Mouse (Mus musculus): ENCODE data around the gene Cited1. TPM values are rescaled to one million over a fixed set of nuclear protein-coding genes. Genes with fewer than 3 reads are reported as not detected.
"Not testable (repeated sequence)": the region's sequence is repeated elsewhere in the genome, so short reads cannot be mapped to it uniquely, and the experiment has no call there.

Cited1 gene
- polyA plus RNA-seq (2016; fragmentation: Nextera tagmentation; extraction: Ambion mirVana) = 9.8 and 10.4 TPM in 2 replicates

GRCm38 (mm10) chrX:102251937-102252860 lies at the start of gene Cited1:
TSS of gene Cited1 (minus strand) at chrX:102252181.
- peak; percentile 95 for ATAC-seq (ENCODE audit: low FRiP score)
- 16% methylated on average over 44 of the region's 44 CpGs for WGBS
- H3K4me3 ChIP-seq (replicated peaks) = peak within 1 kb of the TSS; percentile 51
- peak within 1 kb of the TSS; percentile 84 for H3K4me2 ChIP-seq
- H3K4me1 ChIP-seq = 0 out of 2 replicates have a peak, but pooled peaks cover 9% of the 10 kb centered on the region
- H3K9ac ChIP-seq = peak within 1 kb of the TSS; percentile 59
- peaks cover 70% of the 10 kb centered on the region for H3K27me3 ChIP-seq
- no peaks in the 10 kb centered on the region for H3K36me3 ChIP-seq (replicated peaks)
- no peaks in the 10 kb centered on the region for H3K9me3 ChIP-seq
- H3K27ac ChIP-seq = peak within 1 kb of the TSS; percentile 46; the same call in 1 of the 2 replicates

- no peaks in the 10 kb centered on the region for H3K4me1 ChIP-seq
- ATAC-seq (ENCODE audit: low FRiP score) = no peak
- H3K9me3 ChIP-seq = no peaks in the 10 kb centered on the region
- H3K4me3 ChIP-seq (replicated peaks) = no peak overlapping the region
- peaks cover 20% of the 10 kb centered on the region for H3K27me3 ChIP-seq
- WGBS = 79% methylated on average over 3 of the region's 3 CpGs
- H3K4me2 ChIP-seq = no peak overlapping the region
- no peak overlapping the region for H3K27ac ChIP-seq
- H3K9ac ChIP-seq = no peak overlapping the region
- H3K36me3 ChIP-seq (replicated peaks) = no peaks in the 10 kb centered on the region
Observed at GRCm38 (mm10) chrX:102284889-102285288, 32.9 kb upstream of the Cited1 start.

- 82% methylated on average over 14 of the region's 14 CpGs for WGBS
- Histone ChIP-seq H3K27me3 (peaks cover 38% of the 10 kb centered on the region), H3K4me3 (replicated peaks) (no peak overlapping the region), H3K9me3 (no peaks in the 10 kb centered on the region), H3K36me3 (replicated peaks) (no peaks in the 10 kb centered on the region), H3K4me2 (no peak overlapping the region), H3K27ac (no peak overlapping the region), H3K4me1 (no peaks in the 10 kb centered on the region), H3K9ac (no peak overlapping the region)
- no peak for ATAC-seq (ENCODE audit: low FRiP score)
Observed at GRCm38 (mm10) chrX:102262620-102263345, 10.8 kb upstream of the Cited1 start.

- no peak overlapping the region for H3K4me2 ChIP-seq
- H3K9me3 ChIP-seq = no peaks in the 10 kb centered on the region
- no peaks in the 10 kb centered on the region for H3K36me3 ChIP-seq (replicated peaks)
- no peak overlapping the region for H3K9ac ChIP-seq
- H3K27ac ChIP-seq = no peak overlapping the region
- H3K4me1 ChIP-seq = no peaks in the 10 kb centered on the region
- WGBS = 93% methylated on average over 4 of the region's 4 CpGs
- ATAC-seq (ENCODE audit: low FRiP score) = no peak
- no peak overlapping the region for H3K4me3 ChIP-seq (replicated peaks)
- peaks cover 37% of the 10 kb centered on the region for H3K27me3 ChIP-seq
Observed at GRCm38 (mm10) chrX:102259772-102260171, 7.8 kb upstream of the Cited1 start.

GRCm38 (mm10) chrX:102253892-102254291 lies 1.9 kb upstream of the Cited1 start:
- WGBS = 21% methylated on average over 7 of the region's 7 CpGs
- peak overlapping the region; percentile 14; the same call in 1 of the 2 replicates for H3K4me3 ChIP-seq (replicated peaks)

GRCm38 (mm10) chrX:102251221-102251936 lies 602 bp downstream of the Cited1 start:
- peak overlapping the region; percentile 46; the same call in 1 of the 2 replicates for H3K27ac ChIP-seq
- H3K36me3 ChIP-seq (replicated peaks) = no peaks in the 10 kb centered on the region
- peak overlapping the region; percentile 59 for H3K9ac ChIP-seq
- H3K9me3 ChIP-seq = no peaks in the 10 kb centered on the region
- ATAC-seq (ENCODE audit: low FRiP score) = peak; percentile 59
- H3K4me2 ChIP-seq = peak overlapping the region; percentile 84
- H3K4me1 ChIP-seq = 0 out of 2 replicates have a peak, but pooled peaks cover 9% of the 10 kb centered on the region
- 23% methylated on average over 57 of the region's 80 CpGs for WGBS
- H3K4me3 ChIP-seq (replicated peaks) = peak overlapping the region; percentile 51
- H3K27me3 ChIP-seq = peaks cover 79% of the 10 kb centered on the region

More at GRCm38 (mm10) chrX:102253892-102254291, 1.9 kb upstream of the Cited1 start:
- H3K36me3 ChIP-seq (replicated peaks) = no peaks in the 10 kb centered on the region
- no peak overlapping the region for H3K9ac ChIP-seq
- peak overlapping the region; percentile 44 for H3K4me2 ChIP-seq
- 0 out of 2 replicates have a peak, but pooled peaks cover 9% of the 10 kb centered on the region for H3K4me1 ChIP-seq
- peaks cover 57% of the 10 kb centered on the region for H3K27me3 ChIP-seq
- no peak overlapping the region for H3K27ac ChIP-seq
- ATAC-seq (ENCODE audit: low FRiP score) = no peak
- no peaks in the 10 kb centered on the region for H3K9me3 ChIP-seq

GRCm38 (mm10) chrX:102250891-102251170 lies 1.1 kb downstream of the Cited1 start:
- Histone ChIP-seq H3K4me3 (replicated peaks) (peak overlapping the region; percentile 51), H3K9ac (peak overlapping the region; percentile 12; the same call in 1 of the 2 replicates), H3K4me1 (0 out of 2 replicates have a peak, but pooled peaks cover 9% of the 10 kb centered on the region), H3K27ac (no peak overlapping the region), H3K4me2 (peak overlapping the region; percentile 84), H3K9me3 (no peaks in the 10 kb centered on the region), H3K36me3 (replicated peaks) (no peaks in the 10 kb centered on the region), H3K27me3 (peaks cover 79% of the 10 kb centered on the region)
- 25% methylated on average over 24 of the region's 24 CpGs for WGBS
- ATAC-seq (ENCODE audit: low FRiP score) = 0 out of 2 replicates have a peak, but pooled peaks have one; percentile 5

- no peak overlapping the region for H3K27ac ChIP-seq
- H3K4me3 ChIP-seq (replicated peaks) = peak overlapping the region; percentile 51
- H3K4me1 ChIP-seq = 0 out of 2 replicates have a peak, but pooled peaks cover 9% of the 10 kb centered on the region
- H3K4me2 ChIP-seq = peak overlapping the region; percentile 84
- ATAC-seq (ENCODE audit: low FRiP score) = 0 out of 2 replicates have a peak, but pooled peaks have one; percentile 4
- H3K9ac ChIP-seq = peak overlapping the region; percentile 12; the same call in 1 of the 2 replicates
- no peaks in the 10 kb centered on the region for H3K36me3 ChIP-seq (replicated peaks)
- 11% methylated on average over 47 of the region's 68 CpGs for WGBS
- no peaks in the 10 kb centered on the region for H3K9me3 ChIP-seq
- H3K27me3 ChIP-seq = peaks cover 76% of the 10 kb centered on the region
Observed at GRCm38 (mm10) chrX:102250150-102250890, 1.7 kb downstream of the Cited1 start.

- Histone ChIP-seq H3K4me1 (no peaks in the 10 kb centered on the region), H3K4me2 (no peak overlapping the region), H3K27ac (no peak overlapping the region), H3K27me3 (peaks cover 44% of the 10 kb centered on the region), H3K9me3 (no peaks in the 10 kb centered on the region), H3K4me3 (replicated peaks) (no peak overlapping the region), H3K9ac (no peak overlapping the region), H3K36me3 (replicated peaks) (no peaks in the 10 kb centered on the region)
- ATAC-seq (ENCODE audit: low FRiP score) = no peak
- 64% methylated on average over 2 of the region's 2 CpGs for WGBS
Observed at GRCm38 (mm10) chrX:102244334-102244733, 7.6 kb downstream of the Cited1 start.

GRCm38 (mm10) chrX:102219126-102219525 lies 32.9 kb downstream of the Cited1 start:
- Histone ChIP-seq H3K9ac (no peak overlapping the region), H3K4me2 (no peak overlapping the region), H3K4me1 (no peaks in the 10 kb centered on the region), H3K4me3 (replicated peaks) (no peak overlapping the region), H3K27ac (no peak overlapping the region), H3K27me3 (0 out of 2 replicates have a peak, but pooled peaks cover 3% of the 10 kb centered on the region), H3K36me3 (replicated peaks) (no peaks in the 10 kb centered on the region), H3K9me3 (no peaks in the 10 kb centered on the region)
- WGBS = 28% methylated on average over 1 of the region's 1 CpGs
- ATAC-seq (ENCODE audit: low FRiP score) = no peak

- not testable (repeated sequence) for H3K4me2 ChIP-seq; H3K36me3 ChIP-seq (replicated peaks); ATAC-seq (ENCODE audit: low FRiP score); H3K4me1 ChIP-seq; H3K27ac ChIP-seq; H3K9ac ChIP-seq; H3K4me3 ChIP-seq (replicated peaks); H3K9me3 ChIP-seq; H3K27me3 ChIP-seq
- 42% methylated on average over 9 of the region's 9 CpGs for WGBS
Observed at GRCm38 (mm10) chrX:102215356-102215755, 36.6 kb downstream of the Cited1 start.

All from forebrain, embryonic 12.5 days (tissue).